Mouse (Mus musculus) bone marrow macrophage, adult 2 months (primary cell): ENCODE measurements around the gene Enox2.

Experiments used
- CTCF ChIP-seq: IDR thresholded peaks from 2 replicates; pipeline ENCODE4 v1.5.1; 2012; ENCODE audit warnings: low read depth, mild to moderate bottlenecking, low read length, moderate library complexity
- POLR2A ChIP-seq: IDR thresholded peaks from 2 replicates; pipeline ENCODE4 v1.6.1; 2012; ENCODE audit warnings: mild to moderate bottlenecking, low read depth, low read length, borderline replicate concordance

GRCm38 (mm10) chrX:49309496-49309895 is 21.4 kb upstream of the Enox2 start:
- TF ChIP-seq CTCF (no peak), POLR2A (no peak)
